Mouse (Mus musculus) neural tube, embryonic 12.5 days (tissue): ENCODE results near the gene Agap1. TPM values are rescaled to one million over a fixed set of nuclear protein-coding genes. Genes with fewer than 3 reads are reported as not detected.
A peak's percentile ranks its signal among the peaks of the same experiment; 100 is the strongest.

ENCODE experiments used
- ATAC-seq: fragments of 200-750 bp; cut with Nextera tagmentation; 2 replicates; pipeline ENCODE4 v1.8.0; 2017; ENCODE audit warnings: low read depth, mild to moderate bottlenecking, moderate TSS enrichment, moderate library complexity; ENCODE audit not compliant: low FRiP score
- H3K27ac ChIP-seq: fragments of 300-500 bp; sonication (generic); 2 replicates; pipeline ENCODE4 v1.5.1; 2016
- H3K27me3 ChIP-seq: fragments of 300-500 bp; sonication (generic); replicated peaks from 2 replicates; pipeline ENCODE4 v1.6.1; 2016; ENCODE audit warnings: mild to moderate bottlenecking
- H3K36me3 ChIP-seq: fragments of 300-500 bp; sonication (generic); 2 replicates; pipeline ENCODE4 v1.6.1; 2016; ENCODE audit warnings: mild to moderate bottlenecking
- H3K4me1 ChIP-seq: fragments of 300-500 bp; sonication (generic); 2 replicates; pipeline ENCODE4 v1.6.1; 2016
- H3K4me2 ChIP-seq: fragments of 300-500 bp; sonication (generic); replicated peaks from 2 replicates; pipeline ENCODE4 v1.6.1; 2016; ENCODE audit warnings: mild to moderate bottlenecking
- H3K4me3 ChIP-seq: fragments of 300-500 bp; sonication (generic); 2 replicates; pipeline ENCODE4 v1.5.1; 2016
- H3K9ac ChIP-seq: fragments of 300-500 bp; sonication (generic); 2 replicates; pipeline ENCODE4 v1.6.1; 2016; ENCODE audit warnings: mild to moderate bottlenecking
- H3K9me3 ChIP-seq: fragments of 300-500 bp; sonication (generic); 2 replicates; pipeline ENCODE4 v1.6.1; 2016; ENCODE audit warnings: mild to moderate bottlenecking
- WGBS: fragments of 180-500 bp; shearing (Covaris S2); methylation state at CpG from one replicate; pipeline ENCODE4 v1.1.7; 2016; 5-methylcytosine and 5-hydroxymethylcytosine counted together
- polyA plus RNA-seq: library from polyadenylated mRNA; unstranded; fragments of >200 nt; fragmentation: Nextera tagmentation; extraction: Ambion mirVana; gene quantifications from 2 replicates; pipeline ENCODE4 v1.2.1, GENCODE M21; 2016

The Agap1 gene
- polyA plus RNA-seq, 1 experiment from 2014 or later = 76.1 TPM

- Histone ChIP-seq H3K4me3 (no peak overlapping the region), H3K27ac (no peak overlapping the region), H3K4me2 (no peak overlapping the region), H3K4me1 (peaks cover 36% of the 10 kb centered on the region), H3K9ac (no peak overlapping the region), H3K9me3 (no peaks in the 10 kb centered on the region), H3K36me3 (no peaks in the 10 kb centered on the region), H3K27me3 (no peaks in the 10 kb centered on the region)
- WGBS = 88% methylated on average over 18 of the region's 18 CpGs
- ATAC-seq = no peak
These were observed 100.6 kb downstream of the Agap1 start for GRCm38 (mm10) chr1:89554969-89555856.

GRCm38 (mm10) chr1:89556006-89556405 is 101.4 kb downstream of the Agap1 start:
- ATAC-seq = 0 out of 2 replicates have a peak, but pooled peaks have one; percentile 16
- Histone ChIP-seq H3K27ac (no peak overlapping the region), H3K36me3 (no peaks in the 10 kb centered on the region), H3K4me3 (no peak overlapping the region), H3K9ac (no peak overlapping the region), H3K4me2 (no peak overlapping the region), H3K27me3 (no peaks in the 10 kb centered on the region), H3K9me3 (no peaks in the 10 kb centered on the region), H3K4me1 (peaks cover 28% of the 10 kb centered on the region)
- 75% methylated on average over 7 of the region's 7 CpGs for WGBS

- Histone ChIP-seq H3K4me1 (peaks cover 18% of the 10 kb centered on the region; the same call in 1 of the 2 replicates), H3K27me3 (no peaks in the 10 kb centered on the region), H3K36me3 (no peaks in the 10 kb centered on the region), H3K9ac (no peak overlapping the region), H3K4me3 (no peak overlapping the region), H3K4me2 (no peak overlapping the region), H3K27ac (no peak overlapping the region), H3K9me3 (no peaks in the 10 kb centered on the region)
- 87% methylated on average over 6 of the region's 6 CpGs for WGBS
- ATAC-seq = no peak
These were observed 102.8 kb downstream of the Agap1 start for GRCm38 (mm10) chr1:89557401-89557800.

DNA sequence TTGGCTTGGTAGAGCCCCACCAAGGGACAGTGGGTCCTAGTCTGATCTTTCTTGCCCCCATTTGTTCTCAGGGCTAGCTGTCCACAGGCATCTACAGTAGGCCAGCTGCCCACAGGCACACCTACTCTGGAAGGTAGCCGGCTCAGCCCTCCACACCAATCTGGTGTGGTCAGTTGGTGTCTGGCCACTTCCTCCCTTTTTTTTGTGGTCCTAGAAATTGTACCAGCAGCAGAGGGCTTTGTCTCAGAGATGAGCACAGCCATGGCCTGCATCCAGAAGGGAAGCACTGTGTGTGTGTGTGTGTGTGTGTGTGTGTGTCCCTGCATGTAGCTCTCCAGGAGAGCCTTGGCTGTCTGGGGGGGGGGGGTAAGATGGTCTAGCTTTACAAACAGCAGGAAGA is 103.5 kb downstream of the Agap1 start:
- Histone ChIP-seq H3K4me3 (no peak overlapping the region), H3K4me1 (peaks cover 23% of the 10 kb centered on the region; the same call in 1 of the 2 replicates), H3K9me3 (no peaks in the 10 kb centered on the region), H3K27me3 (no peaks in the 10 kb centered on the region), H3K9ac (no peak overlapping the region), H3K36me3 (no peaks in the 10 kb centered on the region), H3K4me2 (no peak overlapping the region), H3K27ac (no peak overlapping the region)
- no peak for ATAC-seq
- 79% methylated on average over 1 of the region's 1 CpGs for WGBS

GRCm38 (mm10) chr1:89563399-89563798 is 108.8 kb downstream of the Agap1 start:
- H3K4me2 ChIP-seq = no peak overlapping the region
- H3K9ac ChIP-seq = no peak overlapping the region
- WGBS = 91% methylated on average over 4 of the region's 4 CpGs
- ATAC-seq = no peak
- peaks cover 48% of the 10 kb centered on the region for H3K4me1 ChIP-seq
- no peaks in the 10 kb centered on the region for H3K27me3 ChIP-seq
- H3K9me3 ChIP-seq = no peaks in the 10 kb centered on the region
- H3K36me3 ChIP-seq = no peaks in the 10 kb centered on the region
- H3K27ac ChIP-seq = no peak overlapping the region
- H3K4me3 ChIP-seq = no peak overlapping the region

DNA sequence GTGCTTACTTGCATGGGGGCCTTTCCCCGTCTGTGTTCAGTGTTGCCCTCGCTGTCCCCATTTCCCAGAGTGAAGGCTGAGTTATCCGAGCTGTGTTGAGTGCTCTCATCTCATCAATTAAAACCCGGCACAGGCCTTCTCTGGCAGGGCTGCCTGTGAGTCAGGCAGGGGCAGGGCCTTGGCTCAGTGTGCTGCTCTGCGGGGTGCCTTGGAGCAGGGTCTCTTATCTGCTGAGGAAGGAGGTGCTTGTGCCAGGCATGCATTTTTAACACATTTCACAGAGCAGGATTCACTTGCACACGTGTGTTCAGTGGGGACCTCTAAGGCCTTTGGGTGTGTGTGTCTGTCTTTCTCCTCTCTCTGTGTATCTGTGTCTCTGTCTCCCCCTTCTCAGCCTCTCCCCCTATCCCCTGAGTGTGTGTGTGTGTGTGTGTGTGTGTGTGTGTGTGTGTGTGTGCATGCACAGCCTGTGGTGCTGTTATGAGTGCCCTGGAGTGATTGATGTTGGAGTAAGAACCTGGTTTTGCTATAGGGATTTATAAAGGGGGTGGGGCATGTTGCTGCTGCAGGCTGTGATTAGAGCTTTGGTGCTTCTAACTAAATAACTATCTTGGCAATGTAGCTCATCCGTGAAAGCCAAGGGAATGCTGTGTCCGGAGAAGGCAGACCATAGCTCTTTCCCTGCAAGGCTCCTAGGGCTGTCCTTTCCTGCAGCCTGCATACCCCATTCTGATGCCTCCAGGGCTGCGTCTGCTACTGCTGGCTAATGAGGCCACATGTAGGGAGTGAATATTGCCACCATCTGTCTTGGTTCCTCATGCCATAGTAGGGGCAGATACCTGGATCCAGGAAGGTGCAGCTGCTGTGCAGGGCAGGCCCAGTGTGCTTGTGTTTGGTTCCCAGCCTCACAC is 112.2 kb downstream of the Agap1 start:
- Histone ChIP-seq H3K4me2 (no peak overlapping the region; the same call in 1 of the 2 replicates), H3K27me3 (no peaks in the 10 kb centered on the region), H3K4me3 (no peak overlapping the region), H3K9ac (peak overlapping the region; percentile 40; the same call in 1 of the 2 replicates), H3K9me3 (no peaks in the 10 kb centered on the region), H3K27ac (peak overlapping the region; percentile 59), H3K4me1 (peaks cover 69% of the 10 kb centered on the region), H3K36me3 (no peaks in the 10 kb centered on the region)
- 21% methylated on average over 9 of the region's 9 CpGs for WGBS
- peak; percentile 52 for ATAC-seq

DNA sequence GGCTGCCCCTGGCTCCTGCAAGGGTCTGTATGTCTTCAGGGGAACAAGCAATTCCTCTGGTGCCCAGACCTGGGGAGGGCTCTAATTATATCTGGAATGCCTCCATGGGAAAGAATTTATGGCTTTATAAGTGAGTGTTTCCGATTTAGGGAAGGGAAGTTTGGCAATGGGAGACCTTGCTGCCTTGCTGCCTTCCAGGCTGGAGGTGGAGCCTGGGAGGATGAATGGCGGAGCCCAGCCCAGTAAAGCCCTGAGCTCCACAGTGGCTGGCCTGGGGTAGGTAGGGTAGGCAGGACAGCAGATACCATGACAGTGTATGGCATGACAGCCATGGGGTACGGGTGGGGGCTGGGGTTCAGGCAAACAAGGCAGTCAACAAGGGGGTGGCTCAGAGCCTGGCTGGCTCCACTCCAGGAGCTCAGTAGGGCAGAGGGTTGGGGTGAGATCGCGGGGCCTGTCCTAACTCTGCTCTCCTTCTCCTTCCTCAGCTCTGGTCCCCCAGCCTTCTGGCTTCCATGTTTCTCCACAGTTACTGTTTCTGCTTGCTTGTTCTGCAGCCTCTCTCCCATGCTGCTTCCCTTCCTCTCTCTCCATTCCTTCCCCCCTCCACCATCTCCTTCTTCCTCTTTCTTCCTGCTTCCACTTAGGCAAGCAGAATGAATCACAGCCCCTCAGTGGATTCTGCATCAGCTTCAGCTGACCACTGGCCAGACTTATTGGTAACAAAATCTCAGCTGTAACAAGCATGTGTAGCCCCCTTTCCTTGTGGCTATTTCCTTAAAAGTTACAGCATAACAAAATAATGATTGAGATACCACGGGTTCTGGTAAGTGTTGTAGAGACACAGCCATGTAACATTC is 114.2 kb downstream of the Agap1 start:
- H3K4me1 ChIP-seq = peaks cover 65% of the 10 kb centered on the region
- WGBS = 69% methylated on average over 6 of the region's 6 CpGs

DNA sequence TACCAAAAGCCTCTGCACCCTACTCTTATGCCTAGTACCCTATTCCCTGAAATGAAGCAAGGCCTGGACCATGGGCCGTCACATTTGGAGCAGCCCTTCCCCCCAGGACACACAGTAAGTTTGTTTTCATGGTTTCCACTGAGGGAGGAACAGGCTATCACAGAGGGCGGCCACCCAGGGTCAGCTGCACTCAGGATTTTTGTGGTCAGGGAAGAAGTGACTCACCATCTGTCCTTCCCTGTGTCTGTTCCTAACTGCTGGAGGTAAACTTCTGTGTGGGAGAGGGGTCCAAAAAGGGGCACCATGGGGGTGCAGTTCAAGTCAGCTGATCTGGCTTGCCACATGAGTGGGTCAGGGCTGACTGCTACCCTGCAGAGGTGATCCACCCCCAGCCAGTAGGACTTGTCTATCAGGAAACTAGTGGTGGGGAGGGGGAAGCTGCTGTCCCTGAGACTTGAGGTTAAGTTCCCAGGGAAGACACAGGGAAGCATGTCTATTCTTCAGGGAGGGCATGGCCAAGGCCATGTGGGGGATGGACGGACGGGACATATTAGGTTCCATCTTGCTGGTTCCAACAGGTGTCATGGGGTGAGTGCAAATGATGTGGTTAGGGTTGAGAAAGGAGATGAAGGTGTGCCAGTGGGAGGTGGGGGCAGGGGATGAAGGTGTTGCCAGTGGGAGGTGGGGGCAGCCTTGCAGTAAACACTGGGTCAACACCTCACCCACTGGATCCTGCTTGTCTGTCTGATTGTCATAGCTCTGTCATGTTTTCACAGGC is 116.1 kb downstream of the Agap1 start:
- no peaks in the 10 kb centered on the region for H3K9me3 ChIP-seq
- H3K9ac ChIP-seq = no peak overlapping the region
- H3K4me2 ChIP-seq = no peak overlapping the region
- no peaks in the 10 kb centered on the region for H3K27me3 ChIP-seq
- no peak overlapping the region for H3K27ac ChIP-seq
- no peak overlapping the region for H3K4me3 ChIP-seq
- WGBS = 77% methylated on average over 4 of the region's 4 CpGs
- no peak for ATAC-seq
- H3K4me1 ChIP-seq = peaks cover 56% of the 10 kb centered on the region
- H3K36me3 ChIP-seq = no peaks in the 10 kb centered on the region

More for the DNA sequence above, 114.2 kb downstream of the Agap1 start:
- Histone ChIP-seq H3K4me2 (no peak overlapping the region), H3K27ac (no peak overlapping the region), H3K9ac (no peak overlapping the region), H3K4me3 (no peak overlapping the region), H3K9me3 (no peaks in the 10 kb centered on the region), H3K27me3 (no peaks in the 10 kb centered on the region), H3K36me3 (no peaks in the 10 kb centered on the region)
- no peak for ATAC-seq

- Histone ChIP-seq H3K9me3 (no peaks in the 10 kb centered on the region), H3K36me3 (no peaks in the 10 kb centered on the region), H3K9ac (no peak overlapping the region), H3K4me3 (no peak overlapping the region), H3K27ac (no peak overlapping the region), H3K4me2 (no peak overlapping the region), H3K27me3 (no peaks in the 10 kb centered on the region), H3K4me1 (peaks cover 55% of the 10 kb centered on the region)
- ATAC-seq = no peak
- 88% methylated on average over 4 of the region's 4 CpGs for WGBS
These were observed 118.9 kb downstream of the Agap1 start for GRCm38 (mm10) chr1:89573486-89573885.

DNA sequence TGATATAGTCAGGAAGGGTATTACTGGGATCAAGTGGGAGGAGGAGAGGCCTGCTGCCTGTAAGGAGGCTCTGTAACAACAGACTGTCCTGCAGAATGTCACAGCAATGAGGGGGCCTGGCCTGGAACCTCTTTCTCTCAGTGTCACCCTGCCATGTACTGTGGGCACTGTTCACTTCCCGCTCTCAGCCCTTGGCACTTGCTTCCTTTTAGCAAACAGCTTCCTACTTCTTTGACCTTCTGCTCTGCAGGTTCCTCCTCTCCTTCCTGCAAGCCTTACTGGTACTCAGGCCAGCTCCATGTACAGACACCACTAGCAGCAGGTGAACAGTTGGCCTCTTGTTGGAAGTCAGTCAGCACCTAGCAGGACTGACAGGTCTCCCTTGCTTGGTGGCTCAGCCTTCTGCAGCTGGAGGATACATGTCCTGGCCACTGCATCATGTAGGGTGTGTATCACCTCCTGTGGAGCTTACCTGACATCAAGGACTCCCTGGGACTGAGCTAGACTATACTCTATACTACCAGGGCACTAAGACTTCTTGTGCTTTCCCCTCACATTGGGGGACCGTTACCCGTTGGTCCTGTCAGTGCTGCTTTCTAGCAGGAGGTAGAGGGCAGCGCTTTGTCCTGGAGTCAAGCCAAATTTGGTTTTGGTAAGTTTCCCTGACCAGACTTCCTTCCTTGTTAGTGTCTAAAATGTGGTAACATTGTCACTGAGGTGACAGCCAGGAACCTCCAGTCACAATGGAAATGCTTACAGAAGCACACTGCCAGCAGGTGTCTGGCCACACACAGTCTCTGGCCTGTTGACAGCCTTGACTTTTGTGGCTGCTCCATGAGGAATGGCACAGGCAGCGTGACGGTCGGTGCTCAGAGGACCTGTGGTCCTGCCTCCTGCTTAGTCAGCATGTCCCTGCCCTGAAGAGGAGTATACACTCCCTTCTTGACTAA is 120.6 kb downstream of the Agap1 start:
- Histone ChIP-seq H3K4me1 (peaks cover 43% of the 10 kb centered on the region), H3K27me3 (no peaks in the 10 kb centered on the region), H3K4me3 (no peak overlapping the region), H3K4me2 (no peak overlapping the region), H3K9me3 (no peaks in the 10 kb centered on the region), H3K27ac (no peak overlapping the region), H3K9ac (no peak overlapping the region), H3K36me3 (no peaks in the 10 kb centered on the region)
- no peak for ATAC-seq
- WGBS = 49% methylated on average over 7 of the region's 7 CpGs
